Mouse (Mus musculus): ENCODE data around the gene Aspdh. TPM values are rescaled to one million over a fixed set of nuclear protein-coding genes. Genes with fewer than 3 reads are reported as not detected.

Aspdh gene
- polyA plus RNA-seq, 1 experiment from 2014 or later: 1.1 TPM

Small RNA genes within 50 kb of the gene (microRNA-seq; reads per million reads assigned to microRNA genes)
- not detected for gene Mir7052

Other genes starting within 250 kb of the Aspdh start
- gene Klk1b5, start 249.4 kb upstream of the Aspdh start, polyA plus RNA-seq (2014; fragmentation: Nextera tagmentation; extraction: Ambion mirVana): not detected in 2 replicates
- gene Klk1, start 240.0 kb upstream of the Aspdh start, polyA plus RNA-seq (2014; fragmentation: Nextera tagmentation; extraction: Ambion mirVana): 0.71 and 2.0 TPM in 2 replicates
- gene Gm36864, start 229.2 kb upstream of the Aspdh start, polyA plus RNA-seq (2014; fragmentation: Nextera tagmentation; extraction: Ambion mirVana): not detected in 2 replicates
- gene 1700028J19Rik, start 218.7 kb upstream of the Aspdh start, polyA plus RNA-seq (2014; fragmentation: Nextera tagmentation; extraction: Ambion mirVana): 1.5 and 1.6 TPM in 2 replicates
- 123 and 143 TPM in 2 replicates for gene 2410002F23Rik, start 218.7 kb upstream of the Aspdh start, polyA plus RNA-seq (2014; fragmentation: Nextera tagmentation; extraction: Ambion mirVana)
- gene Acp4, start 208.0 kb upstream of the Aspdh start, polyA plus RNA-seq (2014; fragmentation: Nextera tagmentation; extraction: Ambion mirVana): 0.15 TPM in 1 of 2 replicates, not detected in the other
- not detected in 2 replicates for gene Gm15517, start 203.9 kb upstream of the Aspdh start, polyA plus RNA-seq (2014; fragmentation: Nextera tagmentation; extraction: Ambion mirVana)
- 4.2 and 4.9 TPM in 2 replicates for gene Clec11a, start 158.5 kb upstream of the Aspdh start, polyA plus RNA-seq (2014; fragmentation: Nextera tagmentation; extraction: Ambion mirVana)
- 4.2 and 4.5 TPM in 2 replicates for gene Shank1, start 155.1 kb upstream of the Aspdh start, polyA plus RNA-seq (2014; fragmentation: Nextera tagmentation; extraction: Ambion mirVana)
- gene Syt3, start 81.3 kb upstream of the Aspdh start, polyA plus RNA-seq (2014; fragmentation: Nextera tagmentation; extraction: Ambion mirVana): 1.6 and 2.0 TPM in 2 replicates
- gene 1700008O03Rik, start 79.6 kb upstream of the Aspdh start, polyA plus RNA-seq (2014; fragmentation: Nextera tagmentation; extraction: Ambion mirVana): 1.2 and 1.3 TPM in 2 replicates
- gene Lrrc4b, start 36.4 kb upstream of the Aspdh start, polyA plus RNA-seq (2014; fragmentation: Nextera tagmentation; extraction: Ambion mirVana): 1.2 and 2.1 TPM in 2 replicates
- 76.7 and 82.1 TPM in 2 replicates for gene Josd2, start 2.6 kb downstream of the Aspdh start, polyA plus RNA-seq (2014; fragmentation: Nextera tagmentation; extraction: Ambion mirVana)
- gene Emc10, start 31.1 kb downstream of the Aspdh start, polyA plus RNA-seq (2014; fragmentation: Nextera tagmentation; extraction: Ambion mirVana): 113 and 116 TPM in 2 replicates
- gene Fam71e1, start 31.2 kb downstream of the Aspdh start, polyA plus RNA-seq (2014; fragmentation: Nextera tagmentation; extraction: Ambion mirVana): 11.6 and 17.9 TPM in 2 replicates
- gene Mybpc2, start 59.3 kb downstream of the Aspdh start, polyA plus RNA-seq (2014; fragmentation: Nextera tagmentation; extraction: Ambion mirVana): 0.39 and 0.43 TPM in 2 replicates
- gene Spib, start 66.7 kb downstream of the Aspdh start, polyA plus RNA-seq (2014; fragmentation: Nextera tagmentation; extraction: Ambion mirVana): not detected in 2 replicates
- gene Pold1, start 83.5 kb downstream of the Aspdh start, polyA plus RNA-seq (2014; fragmentation: Nextera tagmentation; extraction: Ambion mirVana): 54.3 and 56.6 TPM in 2 replicates
- 63.2 and 66.7 TPM in 2 replicates for gene Nr1h2, start 88.6 kb downstream of the Aspdh start, polyA plus RNA-seq (2014; fragmentation: Nextera tagmentation; extraction: Ambion mirVana)
- 1.6 and 2.8 TPM in 2 replicates for gene Napsa, start 107.0 kb downstream of the Aspdh start, polyA plus RNA-seq (2014; fragmentation: Nextera tagmentation; extraction: Ambion mirVana)
- gene Kcnc3, start 125.3 kb downstream of the Aspdh start, polyA plus RNA-seq (2014; fragmentation: Nextera tagmentation; extraction: Ambion mirVana): 0.39 and 0.57 TPM in 2 replicates
- gene Myh14, start 205.5 kb downstream of the Aspdh start, polyA plus RNA-seq (2014; fragmentation: Nextera tagmentation; extraction: Ambion mirVana): 14.0 and 15.8 TPM in 2 replicates
- not detected in 2 replicates for gene Izumo2, start 243.4 kb downstream of the Aspdh start, polyA plus RNA-seq (2014; fragmentation: Nextera tagmentation; extraction: Ambion mirVana)

Data from stomach, embryonic 14.5 days (tissue).